Mouse (Mus musculus) CH12.LX (cell line): ENCODE data around the gene Pmf1.

Experiments
- CTCF ChIP-seq, 2 experiments: IDR thresholded peaks in 1 of 2; conservative IDR thresholded peaks in 1 of 2; 2 replicates each; pipeline ENCODE4 v1.5.1; 2011 to 2012; ENCODE audit warnings: low read depth in 2 of 2, low read length in 2 of 2, improper control_type of control experiment in 1 of 2, inconsistent platforms in 1 of 2, mild to moderate bottlenecking in 1 of 2, moderate library complexity in 1 of 2
- E2F4 ChIP-seq: IDR thresholded peaks from 2 replicates; pipeline ENCODE4 v1.6.1; 2011; ENCODE audit warnings: low read depth, low read length, improper control_type of control experiment; ENCODE audit not compliant: insufficient replicate concordance
- ELF1 ChIP-seq: IDR thresholded peaks from 2 replicates; pipeline ENCODE4 v1.6.1; 2014; ENCODE audit warnings: low read depth, mild to moderate bottlenecking, inconsistent platforms, low read length, improper control_type of control experiment
- ETS1 ChIP-seq: conservative IDR thresholded peaks from 2 replicates; pipeline ENCODE4 v1.6.1; 2012; ENCODE audit warnings: low read depth, mild to moderate bottlenecking, inconsistent platforms, low read length, improper control_type of control experiment, moderate library complexity
- MXI1 ChIP-seq: IDR thresholded peaks from 2 replicates; pipeline ENCODE4 v1.6.1; 2011; ENCODE audit warnings: mild to moderate bottlenecking, low read depth, low read length, improper control_type of control experiment
- POLR2A ChIP-seq: IDR thresholded peaks from 2 replicates; pipeline ENCODE4 v1.6.1; 2011; ENCODE audit warnings: low read depth, mild to moderate bottlenecking, improper control_type of control experiment, low read length
- SMC3 ChIP-seq: IDR thresholded peaks from 2 replicates; pipeline ENCODE4 v1.6.1; 2011; ENCODE audit warnings: low read depth, low read length, improper control_type of control experiment
- TCF12 ChIP-seq: IDR thresholded peaks from 2 replicates; pipeline ENCODE4 v1.6.1; 2014; ENCODE audit warnings: low read depth, mild to moderate bottlenecking, inconsistent platforms, low read length, improper control_type of control experiment
- ZKSCAN1 ChIP-seq: IDR thresholded peaks from 2 replicates; pipeline ENCODE4 v1.6.1; 2012; ENCODE audit warnings: low read depth, inconsistent platforms, low read length, improper control_type of control experiment, borderline replicate concordance
- ZNF384 ChIP-seq: IDR thresholded peaks from 2 replicates; pipeline ENCODE4 v1.6.1; 2012; ENCODE audit warnings: low read depth, low read length, improper control_type of control experiment, inconsistent platforms

GRCm38 (mm10) chr3:88458778-88459219 is 48.7 kb upstream of the Pmf1 start:
- TF ChIP-seq CTCF (conservative IDR thresholded peaks at IDR 0.05 in 1 of 2, IDR thresholded peaks at IDR 0.05 in 1 of 2; ENCODE audit: low read depth in 2 of 2, low read length in 2 of 2) (no peak), ZKSCAN1 (no peak), MXI1 (no peak), E2F4 (no peak), POLR2A (no peak), ETS1 (no peak), ELF1 (no peak), ZNF384 (no peak), TCF12 (no peak), SMC3 (no peak)
